Mouse (Mus musculus) heart, embryonic 10.5 days (tissue): ENCODE results near the gene T. TPM values are rescaled to one million over a fixed set of nuclear protein-coding genes. Genes with fewer than 3 reads are reported as not detected.
A peak's percentile ranks its signal among the peaks of the same experiment; 100 is the strongest.

Source experiments
- DNase-seq: peaks from one replicate; pipeline ENCODE4 v3.0.0-alpha.2; 2017; ENCODE audit warnings: low spot score
- H3K27ac ChIP-seq: fragments of 300-500 bp; sonication (generic); 2 replicates; pipeline ENCODE4 v1.5.1; 2016; ENCODE audit warnings: mild to moderate bottlenecking
- H3K27me3 ChIP-seq: fragments of 300-500 bp; sonication (generic); 2 replicates; pipeline ENCODE4 v1.6.1; 2016; ENCODE audit warnings: mild to moderate bottlenecking; ENCODE audit not compliant: poor library complexity, insufficient read depth, severe bottlenecking
- H3K36me3 ChIP-seq: fragments of 300-500 bp; sonication (generic); 2 replicates; pipeline ENCODE4 v1.6.1; 2016; ENCODE audit warnings: mild to moderate bottlenecking, moderate library complexity
- H3K4me1 ChIP-seq: fragments of 300-500 bp; sonication (generic); 2 replicates; pipeline ENCODE4 v1.6.1; 2016; ENCODE audit warnings: mild to moderate bottlenecking
- H3K4me3 ChIP-seq: fragments of 300-500 bp; sonication (generic); 2 replicates; pipeline ENCODE4 v1.5.1; 2016; ENCODE audit warnings: mild to moderate bottlenecking, moderate library complexity
- H3K9me3 ChIP-seq: fragments of 300-500 bp; sonication (generic); 2 replicates; pipeline ENCODE4 v1.6.1; 2016; ENCODE audit warnings: mild to moderate bottlenecking, moderate library complexity
- WGBS: fragments of 180-500 bp; shearing (Covaris S2); methylation state at CpG from one replicate; pipeline ENCODE4 v1.1.7; 2016; 5-methylcytosine and 5-hydroxymethylcytosine counted together
- polyA plus RNA-seq: library from polyadenylated mRNA; unstranded; fragments of >200 nt; fragmentation: Nextera tagmentation; extraction: Ambion mirVana; gene quantifications from 2 replicates; pipeline ENCODE4 v1.2.1, GENCODE M21; 2016

The T gene
- polyA plus RNA-seq, 1 experiment from 2014 or later: 0.29 TPM

DNA sequence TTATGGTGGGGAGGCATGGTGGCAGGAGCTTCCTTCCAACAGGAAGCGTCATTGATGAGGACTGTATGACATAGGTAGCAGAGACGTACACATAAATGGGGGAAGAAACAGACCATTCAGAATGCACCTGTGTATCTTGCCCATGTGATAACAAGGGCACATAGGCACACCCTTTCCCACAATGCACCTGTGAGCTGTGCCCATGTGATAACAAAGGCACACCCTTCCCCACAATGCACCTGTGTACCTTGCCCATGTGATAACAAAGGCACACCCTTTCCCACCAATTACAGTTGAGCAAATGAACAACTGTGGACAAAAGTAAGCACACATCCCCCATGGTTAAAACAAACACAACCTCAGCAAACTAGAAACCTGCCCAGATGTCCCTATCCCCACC is 23.9 kb upstream of the T start:
- WGBS: 77% methylated on average over 2 of the region's 2 CpGs
- Histone ChIP-seq H3K27ac (no peak overlapping the region), H3K36me3 (no peaks in the 10 kb centered on the region), H3K27me3 (peaks cover 41% of the 10 kb centered on the region), H3K4me3 (no peak overlapping the region), H3K4me1 (peaks cover 28% of the 10 kb centered on the region), H3K9me3 (no peaks in the 10 kb centered on the region)
- DNase-seq: no peak

DNA sequence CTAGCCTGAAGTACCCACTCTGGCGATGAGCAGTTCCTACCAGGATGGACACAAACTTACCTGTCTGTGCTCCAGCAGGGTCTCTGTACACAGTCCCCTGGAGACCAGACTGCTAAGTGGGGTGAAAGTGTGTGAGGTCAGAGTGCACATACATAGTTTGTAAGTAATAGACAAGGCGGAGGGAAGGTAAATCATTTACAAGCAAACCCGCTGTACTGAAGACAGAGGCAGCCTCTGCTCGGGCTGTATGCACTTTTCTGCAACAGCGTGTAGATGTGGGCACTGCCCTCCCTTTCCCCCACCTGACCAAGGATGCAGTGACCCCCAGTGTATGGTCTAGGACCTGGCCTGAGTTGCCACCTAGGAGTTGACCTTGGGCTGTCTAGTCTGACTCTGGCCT is 20.6 kb upstream of the T start:
- H3K36me3 ChIP-seq: no peaks in the 10 kb centered on the region
- H3K27me3 ChIP-seq: peaks cover 29% of the 10 kb centered on the region
- 61% methylated on average over 5 of the region's 5 CpGs for WGBS
- no peak overlapping the region for H3K4me3 ChIP-seq
- 0 out of 2 replicates have a peak overlapping the region, but pooled peaks have one; percentile 52 for H3K27ac ChIP-seq
- DNase-seq: no peak
- H3K4me1 ChIP-seq: peaks cover 39% of the 10 kb centered on the region
- no peaks in the 10 kb centered on the region for H3K9me3 ChIP-seq

DNA sequence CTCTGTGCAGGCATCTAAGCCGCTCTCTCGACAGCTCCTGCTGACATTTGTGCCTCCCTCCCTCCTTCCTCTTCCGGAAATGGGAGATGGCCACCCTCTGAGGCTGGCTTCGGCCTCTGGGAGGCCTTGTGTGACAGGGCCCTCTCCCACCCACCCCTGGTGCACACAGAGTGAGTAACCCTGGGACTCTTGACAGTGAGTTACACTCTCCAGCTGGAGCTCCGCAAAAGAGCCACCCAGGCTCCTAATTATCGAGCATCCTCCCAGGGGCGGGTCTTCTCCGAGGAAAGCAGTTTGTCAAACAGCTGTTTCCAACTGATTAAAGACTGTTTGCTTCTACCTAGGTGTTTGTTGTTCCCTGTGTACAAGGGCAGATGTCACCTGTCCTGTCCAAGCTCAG is 18.7 kb upstream of the T start:
- H3K27me3 ChIP-seq: peaks cover 29% of the 10 kb centered on the region
- peaks cover 31% of the 10 kb centered on the region for H3K4me1 ChIP-seq
- no peaks in the 10 kb centered on the region for H3K9me3 ChIP-seq
- H3K27ac ChIP-seq: peak overlapping the region; percentile 77
- DNase-seq: peak; percentile 85
- 0 out of 2 replicates have a peak overlapping the region, but pooled peaks have one; percentile 18 for H3K4me3 ChIP-seq
- H3K36me3 ChIP-seq: no peaks in the 10 kb centered on the region
- WGBS: 7% methylated on average over 8 of the region's 8 CpGs

DNA sequence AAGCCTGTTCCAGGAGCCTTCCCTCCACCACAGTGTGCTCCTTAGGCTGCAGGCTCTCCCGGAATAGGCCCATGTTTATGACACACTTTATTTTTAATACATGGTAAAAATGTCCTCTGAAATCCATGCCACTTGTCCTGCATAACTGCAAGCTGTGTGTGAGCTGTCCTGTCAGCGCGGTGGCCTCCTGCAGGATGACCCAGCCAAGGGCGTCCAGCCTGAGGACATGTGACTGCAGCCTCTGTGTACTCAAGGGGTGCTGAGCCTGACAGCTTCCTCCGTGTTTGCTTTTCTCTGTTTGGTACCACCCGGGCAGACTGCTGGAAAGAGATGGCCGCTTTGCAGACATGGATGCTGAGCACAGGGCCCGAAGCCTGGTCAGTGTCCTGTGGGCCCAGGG is 17.4 kb upstream of the T start:
- Histone ChIP-seq H3K27ac (peak overlapping the region; percentile 77), H3K4me1 (peaks cover 35% of the 10 kb centered on the region), H3K9me3 (no peaks in the 10 kb centered on the region), H3K36me3 (no peaks in the 10 kb centered on the region), H3K4me3 (no peak overlapping the region), H3K27me3 (peaks cover 24% of the 10 kb centered on the region)
- DNase-seq: peak; percentile 87
- WGBS: 46% methylated on average over 8 of the region's 8 CpGs

DNA sequence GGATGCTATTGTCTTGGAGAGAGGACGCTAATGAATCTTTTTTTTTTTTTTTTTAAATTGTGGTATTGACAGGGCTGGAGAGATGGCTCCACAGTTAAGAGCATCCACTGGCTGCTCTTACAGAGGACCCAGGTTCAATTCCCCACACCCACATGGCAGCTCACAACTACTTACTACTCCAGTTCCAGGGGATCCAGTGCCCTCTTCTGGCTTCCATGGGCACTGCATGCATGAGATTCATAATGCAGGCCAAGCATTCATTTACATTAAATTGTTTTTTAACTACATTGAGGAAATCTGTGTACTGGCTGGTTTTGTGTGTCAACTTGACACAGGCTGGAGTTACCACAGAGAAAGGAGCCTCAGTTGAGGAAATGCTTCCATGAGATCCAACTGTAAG is 13.5 kb upstream of the T start:
- Histone ChIP-seq H3K4me3 (no peak overlapping the region), H3K9me3 (no peaks in the 10 kb centered on the region), H3K27me3 (0 out of 2 replicates have a peak, but pooled peaks cover 4% of the 10 kb centered on the region), H3K36me3 (no peaks in the 10 kb centered on the region), H3K27ac (no peak overlapping the region), H3K4me1 (peaks cover 19% of the 10 kb centered on the region)
- DNase-seq: no peak
- 65% methylated on average over 1 of the region's 1 CpGs for WGBS

DNA sequence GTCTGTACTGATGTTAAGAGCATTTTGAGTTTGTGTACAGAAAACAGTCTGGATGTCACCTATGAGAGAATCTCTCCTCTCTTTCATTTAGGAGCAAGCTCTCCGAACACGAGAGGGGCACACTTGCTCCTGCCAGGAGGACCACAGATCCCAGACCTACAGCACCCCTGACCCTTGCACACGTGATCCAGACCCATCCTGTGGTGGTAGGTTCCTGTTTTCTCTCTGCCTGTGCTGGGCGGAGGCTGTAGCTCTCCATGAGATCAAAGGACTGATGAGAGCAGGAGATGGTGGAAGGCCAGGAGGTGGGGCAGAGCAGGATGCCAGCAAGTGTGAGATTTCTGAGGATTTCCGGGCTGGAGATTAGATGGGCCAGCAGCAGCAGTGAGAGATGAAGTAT is 12.7 kb upstream of the T start:
- WGBS: 18% methylated on average over 5 of the region's 5 CpGs
- Histone ChIP-seq H3K9me3 (no peaks in the 10 kb centered on the region), H3K36me3 (no peaks in the 10 kb centered on the region), H3K4me1 (peaks cover 11% of the 10 kb centered on the region), H3K27ac (no peak overlapping the region), H3K27me3 (0 out of 2 replicates have a peak, but pooled peaks cover 4% of the 10 kb centered on the region), H3K4me3 (no peak overlapping the region)
- DNase-seq: no peak

DNA sequence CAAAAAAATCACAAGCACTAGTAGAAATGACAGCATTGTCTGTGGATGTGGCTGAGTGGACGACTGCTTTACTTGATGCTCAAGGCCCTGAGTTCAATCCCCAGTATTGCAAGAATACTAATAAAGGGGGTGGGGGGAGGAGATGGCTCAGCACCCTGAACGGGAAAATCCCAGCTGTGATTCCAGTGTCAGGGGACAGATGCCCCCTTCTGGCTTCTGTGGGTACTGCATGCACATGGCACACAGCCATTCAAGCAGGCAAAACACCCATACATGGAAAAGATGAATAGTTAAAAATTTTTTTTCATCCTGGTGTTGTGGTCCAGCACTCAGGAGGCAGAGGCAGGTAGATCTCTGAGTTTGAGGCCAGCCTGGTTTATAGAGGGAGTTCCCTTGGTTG is 10.9 kb upstream of the T start:
- Histone ChIP-seq H3K4me3 (no peak overlapping the region), H3K4me1 (peaks cover 4% of the 10 kb centered on the region; the same call in 1 of the 2 replicates), H3K27ac (no peak overlapping the region), H3K36me3 (no peaks in the 10 kb centered on the region), H3K27me3 (peaks cover 15% of the 10 kb centered on the region), H3K9me3 (no peaks in the 10 kb centered on the region)
- DNase-seq: no peak
- WGBS: 50% methylated on average over 2 of the region's 2 CpGs

DNA sequence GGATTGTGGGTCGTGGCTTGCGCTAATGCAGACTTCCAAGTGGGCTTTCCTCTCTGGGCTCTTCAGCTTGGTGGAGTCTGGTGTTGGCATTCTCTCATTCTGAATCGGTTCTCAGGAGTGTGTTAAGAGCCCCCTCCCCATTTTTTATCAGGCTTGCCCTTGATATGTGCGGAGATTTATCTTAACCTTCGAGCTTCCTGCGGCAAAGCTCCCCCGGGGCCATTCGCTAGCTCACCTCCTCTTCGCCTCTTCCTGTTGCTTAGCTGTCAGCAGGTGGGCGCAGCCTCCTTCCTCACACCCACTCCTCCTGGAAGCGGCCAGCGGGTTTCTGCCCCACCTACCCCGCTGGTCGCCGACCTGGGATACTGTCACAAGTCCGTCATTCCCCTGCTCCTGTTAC is 4.8 kb upstream of the T start:
- H3K27ac ChIP-seq: no peak overlapping the region
- 0% methylated on average over 16 of the region's 16 CpGs for WGBS
- peak overlapping the region; percentile 33; the same call in 1 of the 2 replicates for H3K4me3 ChIP-seq
- H3K27me3 ChIP-seq: peaks cover 77% of the 10 kb centered on the region
- H3K4me1 ChIP-seq: peaks cover 25% of the 10 kb centered on the region
- H3K36me3 ChIP-seq: no peaks in the 10 kb centered on the region
- no peaks in the 10 kb centered on the region for H3K9me3 ChIP-seq
- DNase-seq: no peak

DNA sequence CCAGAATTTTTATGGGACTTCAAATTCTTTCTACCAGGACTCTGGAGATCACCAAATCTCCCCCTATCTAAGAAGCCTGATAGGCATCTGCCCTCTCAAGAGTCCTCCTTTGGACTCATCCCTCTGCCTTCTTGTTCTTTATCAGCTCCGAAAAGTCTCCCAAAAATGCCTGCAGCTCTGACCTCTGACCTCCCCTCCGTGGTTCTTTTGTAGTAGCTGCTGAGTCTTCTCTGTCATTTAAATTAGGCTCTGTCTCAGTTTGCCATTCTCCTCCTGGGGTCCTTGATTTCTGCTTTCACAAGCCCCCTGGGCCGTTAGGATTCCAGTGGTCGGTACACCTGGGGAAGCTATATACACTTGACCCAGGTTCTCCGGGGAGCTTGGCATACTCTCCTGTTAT is 4.3 kb upstream of the T start:
- Histone ChIP-seq H3K27me3 (peaks cover 81% of the 10 kb centered on the region), H3K4me1 (peaks cover 27% of the 10 kb centered on the region), H3K9me3 (no peaks in the 10 kb centered on the region), H3K4me3 (no peak overlapping the region), H3K36me3 (no peaks in the 10 kb centered on the region), H3K27ac (no peak overlapping the region)
- WGBS: 2% methylated on average over 5 of the region's 5 CpGs
- DNase-seq: no peak

DNA sequence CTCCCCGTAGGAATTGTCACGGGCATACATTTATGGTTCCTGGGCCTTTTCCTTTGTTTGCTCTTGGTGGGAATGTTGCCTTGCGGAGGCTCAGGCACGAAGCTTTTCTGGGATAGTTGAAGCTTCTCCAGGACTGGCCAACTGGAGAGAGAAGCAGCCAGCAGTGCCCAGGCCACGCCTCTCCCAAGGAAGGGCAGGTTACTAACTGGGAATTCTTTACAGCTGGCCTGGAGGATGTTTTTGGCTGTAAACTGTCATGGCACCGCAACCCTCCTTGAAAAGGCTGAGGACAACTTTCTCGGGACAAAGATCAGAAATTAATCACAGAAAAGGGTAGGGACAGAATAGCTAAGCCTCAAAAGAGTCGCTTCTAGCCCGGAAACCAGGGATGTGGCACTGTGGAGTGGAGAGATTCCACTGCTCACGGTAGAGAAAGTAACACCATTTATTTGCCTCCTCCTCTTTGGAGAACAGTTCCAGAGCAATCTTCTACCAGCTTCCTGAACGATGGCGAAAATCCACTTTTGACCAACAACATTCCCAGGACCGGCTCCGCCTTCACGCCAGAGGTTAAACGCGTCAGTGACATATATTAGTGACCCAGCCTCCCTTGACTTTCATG is 1.9 kb upstream of the T start:
- H3K36me3 ChIP-seq: no peaks in the 10 kb centered on the region
- peaks cover 100% of the 10 kb centered on the region for H3K27me3 ChIP-seq
- H3K9me3 ChIP-seq: no peaks in the 10 kb centered on the region
- 2% methylated on average over 17 of the region's 17 CpGs for WGBS
- DNase-seq: no peak
- peaks cover 27% of the 10 kb centered on the region for H3K4me1 ChIP-seq
- H3K27ac ChIP-seq: no peak overlapping the region
- H3K4me3 ChIP-seq: no peak overlapping the region; the same call in 1 of the 2 replicates

DNA sequence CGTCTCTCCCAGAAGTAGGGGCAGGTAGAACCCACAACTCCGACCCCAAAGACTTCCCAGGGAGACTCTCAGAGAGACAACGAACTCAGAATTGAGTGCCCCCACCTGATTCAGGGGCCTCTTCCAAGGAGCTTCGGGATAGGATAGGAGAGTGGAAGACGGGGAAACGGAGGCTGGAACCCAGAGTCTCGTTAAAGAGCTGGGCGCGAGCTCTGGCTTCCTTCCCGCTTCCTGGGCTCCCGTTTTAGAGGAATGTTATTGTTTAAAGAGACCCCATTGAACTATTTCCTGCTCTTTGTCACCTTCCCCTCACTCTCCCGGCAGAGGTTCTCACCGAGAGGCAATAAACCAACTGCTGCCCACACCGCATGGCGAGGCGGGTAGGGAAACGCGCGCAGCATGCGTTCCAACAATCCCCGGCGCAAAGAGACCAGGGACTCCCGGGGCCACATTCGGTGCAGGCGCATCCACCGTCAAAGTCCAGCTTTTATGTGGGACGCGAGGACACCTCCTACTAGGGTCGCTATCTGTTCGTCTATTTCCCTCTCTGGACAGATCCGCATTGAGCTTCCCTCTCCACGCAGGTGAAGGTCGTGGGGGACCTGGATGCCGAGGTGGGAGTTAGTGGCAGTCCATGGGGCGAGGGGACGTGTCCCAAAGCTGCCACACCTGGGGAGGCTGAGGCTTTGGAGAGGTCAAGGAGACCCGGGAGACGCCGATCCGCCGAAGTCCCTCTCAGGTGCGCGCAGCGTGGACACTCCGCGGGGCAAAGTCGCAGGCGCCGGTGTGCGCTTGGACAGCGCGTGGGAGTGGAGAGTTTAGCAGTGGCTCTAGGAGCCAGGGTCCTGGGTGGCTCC is 874 bp upstream of the T start:
- WGBS: under 1% methylated on average over 50 of the region's 52 CpGs
- Histone ChIP-seq H3K36me3 (no peaks in the 10 kb centered on the region), H3K4me3 (peak overlapping the region; percentile 54)

DNA sequence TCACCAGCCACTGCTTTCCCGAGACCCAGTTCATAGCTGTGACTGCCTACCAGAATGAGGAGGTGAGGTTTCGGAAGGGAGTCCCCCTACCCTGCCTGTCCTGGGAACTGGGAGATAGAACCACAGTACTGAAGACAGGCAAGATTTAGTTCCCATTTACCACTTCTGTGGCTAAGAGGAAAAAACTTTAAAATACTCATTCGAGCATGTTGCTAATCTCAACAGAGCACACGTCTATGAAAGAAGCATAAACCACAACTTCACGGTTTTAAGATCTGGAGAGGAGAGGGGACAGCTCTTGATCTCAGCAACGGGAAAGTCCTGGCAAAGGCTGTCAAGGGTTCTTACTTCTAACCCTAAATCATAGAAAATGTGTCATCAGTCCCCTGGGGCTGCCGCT is 2.0 kb downstream of the T start:
- Histone ChIP-seq H3K9me3 (no peaks in the 10 kb centered on the region), H3K27ac (no peak overlapping the region), H3K27me3 (peaks cover 97% of the 10 kb centered on the region), H3K36me3 (no peaks in the 10 kb centered on the region), H3K4me3 (no peak overlapping the region), H3K4me1 (peaks cover 19% of the 10 kb centered on the region)
- no peak for DNase-seq
- WGBS: 51% methylated on average over 7 of the region's 7 CpGs

More for the DNA sequence above, 874 bp upstream of the T start:
- Histone ChIP-seq H3K9me3 (no peaks in the 10 kb centered on the region), H3K27ac (no peak overlapping the region), H3K27me3 (peaks cover 100% of the 10 kb centered on the region), H3K4me1 (peaks cover 27% of the 10 kb centered on the region)
- no peak for DNase-seq

DNA sequence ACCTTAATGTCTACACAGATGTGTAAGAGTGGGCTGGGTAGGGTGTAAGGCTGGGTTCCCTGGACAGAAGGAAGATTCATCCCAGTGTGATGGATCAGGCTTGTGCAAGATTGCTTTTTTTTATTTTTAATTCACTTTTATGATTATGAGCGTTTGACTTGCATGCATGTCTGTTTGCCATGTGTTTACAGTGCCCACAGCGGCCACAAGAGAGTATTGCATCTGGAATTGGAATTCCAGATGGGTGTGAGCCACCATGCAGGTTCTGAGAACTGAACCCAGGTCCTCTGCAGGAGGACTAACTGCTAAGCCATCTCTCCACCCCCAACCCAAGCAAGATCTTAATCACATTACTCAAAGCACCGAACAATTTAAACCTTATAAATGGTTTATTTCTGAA is 9.8 kb downstream of the T start:
- Histone ChIP-seq H3K4me3 (no peak overlapping the region), H3K27ac (no peak overlapping the region), H3K9me3 (no peaks in the 10 kb centered on the region), H3K36me3 (no peaks in the 10 kb centered on the region), H3K27me3 (peaks cover 24% of the 10 kb centered on the region; the same call in 1 of the 2 replicates), H3K4me1 (no peaks in the 10 kb centered on the region)
- no peak for DNase-seq
- WGBS: 55% methylated on average over 3 of the region's 3 CpGs
